Mouse (Mus musculus): ENCODE measurements around the gene Ctla4. TPM values are rescaled to one million over a fixed set of nuclear protein-coding genes. Genes with fewer than 3 reads are reported as not detected.
A peak's percentile ranks its signal among the peaks of the same experiment; 100 is the strongest.

Ctla4 gene
- total and polyA plus RNA-seq, 2 experiments from 2014 or later: not detected

GRCm38 (mm10) chr1:60920493-60921355 lies 33.9 kb downstream of the Ctla4 start:
- DNase-seq (ENCODE audit: low spot score) (peak; percentile 54), ATAC-seq (ENCODE audit: low FRiP score) (0 out of 2 replicates have a peak, but pooled peaks have one; percentile 23)
- Histone ChIP-seq H3K4me2 (ENCODE audit: low read depth, low read length, poor library complexity, severe bottlenecking) (no peak overlapping the region), H3K36me3 (ENCODE audit: insufficient read depth, low read length) (no peaks in the 10 kb centered on the region), H3K4me3 (ENCODE audit: low read depth, low read length) (no peak overlapping the region), H3K4me1 (ENCODE audit: insufficient read depth, low read length) (no peaks in the 10 kb centered on the region), H3K27me3 (ENCODE audit: insufficient read depth, low read length) (no peaks in the 10 kb centered on the region), H3K9me3 (ENCODE audit: low read length) (no peaks in the 10 kb centered on the region), H3K27ac (ENCODE audit: low read depth, low read length) (peak overlapping the region; percentile 43; the same call in 1 of the 2 replicates), H3K9ac (replicated peaks; ENCODE audit: low read length, poor library complexity, severe bottlenecking) (no peak overlapping the region)
- no peak for TF ChIP-seq CTCF (IDR thresholded peaks at IDR 0.05)
- 74% methylated on average over 24 of the region's 24 CpGs for WGBS

- DNase-seq (ENCODE audit: low spot score): no peak
- no peak for ATAC-seq (ENCODE audit: low FRiP score)
- Histone ChIP-seq H3K9me3 (ENCODE audit: low read length) (no peaks in the 10 kb centered on the region), H3K27ac (ENCODE audit: low read depth, low read length) (no peak overlapping the region), H3K4me3 (ENCODE audit: low read depth, low read length) (no peak overlapping the region), H3K4me2 (ENCODE audit: low read depth, low read length, poor library complexity, severe bottlenecking) (no peak overlapping the region), H3K4me1 (ENCODE audit: insufficient read depth, low read length) (no peaks in the 10 kb centered on the region), H3K27me3 (ENCODE audit: insufficient read depth, low read length) (no peaks in the 10 kb centered on the region), H3K36me3 (ENCODE audit: insufficient read depth, low read length) (no peaks in the 10 kb centered on the region), H3K9ac (replicated peaks; ENCODE audit: low read length, poor library complexity, severe bottlenecking) (no peak overlapping the region)
- no peak for TF ChIP-seq CTCF (IDR thresholded peaks at IDR 0.05)
- 96% methylated on average over 3 of the region's 3 CpGs for WGBS
Observed at GRCm38 (mm10) chr1:60929036-60929435, 42.2 kb downstream of the Ctla4 start.

GRCm38 (mm10) chr1:60930397-60930796 lies 43.6 kb downstream of the Ctla4 start:
- WGBS: 85% methylated on average over 7 of the region's 7 CpGs

GRCm38 (mm10) chr1:60935968-60936581 lies 49.3 kb downstream of the Ctla4 start:
- Histone ChIP-seq H3K4me2 (ENCODE audit: low read depth, low read length, poor library complexity, severe bottlenecking) (peak overlapping the region; percentile 15; the same call in 1 of the 2 replicates), H3K27me3 (ENCODE audit: insufficient read depth, low read length) (no peaks in the 10 kb centered on the region), H3K9ac (replicated peaks; ENCODE audit: low read length, poor library complexity, severe bottlenecking) (no peak overlapping the region), H3K4me1 (ENCODE audit: insufficient read depth, low read length) (0 out of 2 replicates have a peak, but pooled peaks cover 3% of the 10 kb centered on the region), H3K9me3 (ENCODE audit: low read length) (no peaks in the 10 kb centered on the region), H3K36me3 (ENCODE audit: insufficient read depth, low read length) (no peaks in the 10 kb centered on the region), H3K4me3 (ENCODE audit: low read depth, low read length) (no peak overlapping the region), H3K27ac (ENCODE audit: low read depth, low read length) (peak overlapping the region; percentile 7; the same call in 1 of the 2 replicates)
- no peak for TF ChIP-seq CTCF (IDR thresholded peaks at IDR 0.05)
- peak; percentile 49 for DNase-seq (ENCODE audit: low spot score)
- WGBS: 28% methylated on average over 8 of the region's 8 CpGs
- ATAC-seq (ENCODE audit: low FRiP score): peak; percentile 71; the same call in 1 of the 2 replicates

More at GRCm38 (mm10) chr1:60930397-60930796, 43.6 kb downstream of the Ctla4 start:
- no peak overlapping the region for H3K4me3 ChIP-seq (ENCODE audit: low read depth, low read length)
- no peaks in the 10 kb centered on the region for H3K36me3 ChIP-seq (ENCODE audit: insufficient read depth, low read length)
- no peak overlapping the region for H3K9ac ChIP-seq (replicated peaks; ENCODE audit: low read length, poor library complexity, severe bottlenecking)
- no peak for TF ChIP-seq CTCF (IDR thresholded peaks at IDR 0.05)
- no peaks in the 10 kb centered on the region for H3K9me3 ChIP-seq (ENCODE audit: low read length)
- DNase-seq (ENCODE audit: low spot score): no peak
- no peaks in the 10 kb centered on the region for H3K4me1 ChIP-seq (ENCODE audit: insufficient read depth, low read length)
- no peak for ATAC-seq (ENCODE audit: low FRiP score)
- no peak overlapping the region for H3K4me2 ChIP-seq (ENCODE audit: low read depth, low read length, poor library complexity, severe bottlenecking)
- H3K27ac ChIP-seq (ENCODE audit: low read depth, low read length): no peak overlapping the region
- no peaks in the 10 kb centered on the region for H3K27me3 ChIP-seq (ENCODE audit: insufficient read depth, low read length)

- Histone ChIP-seq H3K9me3 (ENCODE audit: low read length) (no peaks in the 10 kb centered on the region), H3K4me2 (ENCODE audit: low read depth, low read length, poor library complexity, severe bottlenecking) (no peak overlapping the region), H3K27ac (ENCODE audit: low read depth, low read length) (no peak overlapping the region), H3K36me3 (ENCODE audit: insufficient read depth, low read length) (no peaks in the 10 kb centered on the region), H3K4me3 (ENCODE audit: low read depth, low read length) (no peak overlapping the region), H3K4me1 (ENCODE audit: insufficient read depth, low read length) (0 out of 2 replicates have a peak, but pooled peaks cover 3% of the 10 kb centered on the region), H3K27me3 (ENCODE audit: insufficient read depth, low read length) (no peaks in the 10 kb centered on the region), H3K9ac (replicated peaks; ENCODE audit: low read length, poor library complexity, severe bottlenecking) (no peak overlapping the region)
- WGBS: 84% methylated on average over 6 of the region's 6 CpGs
- no peak for TF ChIP-seq CTCF (IDR thresholded peaks at IDR 0.05)
- DNase-seq (ENCODE audit: low spot score): no peak
- no peak for ATAC-seq (ENCODE audit: low FRiP score)
Observed at GRCm38 (mm10) chr1:60936963-60937711, 50.3 kb downstream of the Ctla4 start.

Measured in midbrain, postnatal 0 days (tissue).